Mouse (Mus musculus): Measurements from ENCODE around the gene Rnf166.

Rnf166 gene

DNA sequence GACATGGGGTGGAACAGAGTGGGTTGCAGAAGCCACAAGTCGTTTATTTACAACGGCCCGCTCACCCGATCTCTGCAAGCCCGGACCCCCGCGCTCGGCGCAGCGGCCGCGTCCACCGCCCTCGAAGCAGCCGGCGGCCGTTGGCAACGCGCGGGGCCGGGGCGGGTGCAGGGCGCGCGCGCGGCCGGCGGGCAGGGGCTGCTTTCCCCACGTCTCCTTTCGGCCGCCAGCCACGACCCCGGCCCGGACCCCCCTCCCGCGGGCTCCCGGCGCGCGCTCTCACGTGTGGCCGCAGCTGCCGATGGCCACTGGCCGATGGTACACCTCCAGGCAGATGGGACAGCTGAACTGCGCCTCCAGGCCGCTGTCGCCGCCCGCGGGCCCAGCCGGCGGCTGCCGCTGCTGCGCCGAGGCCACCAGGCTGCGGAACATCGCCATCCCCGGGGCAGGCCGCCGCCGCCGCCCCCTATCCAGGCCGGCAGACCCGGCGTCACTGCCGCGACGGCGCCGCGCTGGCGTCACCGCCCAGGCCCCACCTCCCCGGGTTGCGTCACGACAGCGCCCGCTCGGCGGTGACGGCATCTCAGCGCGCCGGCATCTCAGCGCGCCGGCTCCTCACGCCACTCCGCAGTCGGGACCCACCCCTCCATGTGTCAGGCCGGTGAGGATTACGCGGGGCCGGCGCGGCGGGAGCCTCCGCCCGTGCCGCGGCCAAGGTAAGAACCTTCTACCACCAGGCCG, at the start of gene Rnf166, which contains the start of gene Ctu2:
TSS of gene Rnf166 (minus strand) at position 485 of the 741 bp plus-strand sequence.
TSS of gene Ctu2 (plus strand) at position 564 of the 741 bp plus-strand sequence.
- peak; percentile 85 to 93 for DNase-seq (ENCODE audit: low spot score in 2 of 2)

DNA sequence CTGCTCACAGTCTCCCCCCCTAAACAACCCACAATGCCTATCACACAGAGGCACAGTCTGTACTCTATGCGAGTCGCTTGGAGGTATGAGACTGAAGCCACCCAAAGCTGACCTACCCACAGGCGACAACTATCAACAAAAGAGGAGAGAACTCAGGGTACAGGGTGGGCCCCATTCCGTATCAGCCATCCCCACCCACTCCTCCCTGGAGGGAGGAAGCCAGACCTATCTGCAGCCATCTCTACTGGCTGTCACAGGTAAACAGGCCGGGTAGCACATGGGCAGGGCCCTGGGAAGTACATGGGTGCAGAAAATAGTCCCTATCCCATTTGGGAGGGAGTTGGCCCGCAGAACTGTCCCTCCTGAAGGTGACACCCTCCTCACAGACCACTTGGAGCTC, 49.1 kb upstream of the Rnf166 start:
- DNase-seq (ENCODE audit: low spot score in 2 of 2): no peak

DNA sequence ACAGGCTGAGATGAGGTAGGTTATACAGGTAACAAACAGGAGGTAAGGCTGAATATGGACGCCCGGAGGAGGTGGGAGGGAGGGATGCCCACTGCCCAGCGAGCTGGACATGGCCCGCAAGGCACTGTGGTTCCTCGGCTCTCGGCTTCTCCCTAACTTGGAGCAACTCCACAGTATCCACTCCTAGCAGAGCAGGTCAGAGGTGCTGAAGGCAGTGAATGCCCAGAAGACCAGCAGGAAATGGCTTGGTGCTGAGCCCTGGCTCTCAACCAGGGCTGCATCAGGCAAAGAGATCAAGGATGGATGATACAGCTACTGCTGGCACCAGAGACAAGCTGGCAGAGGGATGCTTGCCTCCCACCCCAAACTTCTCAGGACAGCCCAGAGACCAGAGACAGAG, 48.6 kb upstream of the Rnf166 start:
- DNase-seq (ENCODE audit: low spot score in 2 of 2): no peak

DNA sequence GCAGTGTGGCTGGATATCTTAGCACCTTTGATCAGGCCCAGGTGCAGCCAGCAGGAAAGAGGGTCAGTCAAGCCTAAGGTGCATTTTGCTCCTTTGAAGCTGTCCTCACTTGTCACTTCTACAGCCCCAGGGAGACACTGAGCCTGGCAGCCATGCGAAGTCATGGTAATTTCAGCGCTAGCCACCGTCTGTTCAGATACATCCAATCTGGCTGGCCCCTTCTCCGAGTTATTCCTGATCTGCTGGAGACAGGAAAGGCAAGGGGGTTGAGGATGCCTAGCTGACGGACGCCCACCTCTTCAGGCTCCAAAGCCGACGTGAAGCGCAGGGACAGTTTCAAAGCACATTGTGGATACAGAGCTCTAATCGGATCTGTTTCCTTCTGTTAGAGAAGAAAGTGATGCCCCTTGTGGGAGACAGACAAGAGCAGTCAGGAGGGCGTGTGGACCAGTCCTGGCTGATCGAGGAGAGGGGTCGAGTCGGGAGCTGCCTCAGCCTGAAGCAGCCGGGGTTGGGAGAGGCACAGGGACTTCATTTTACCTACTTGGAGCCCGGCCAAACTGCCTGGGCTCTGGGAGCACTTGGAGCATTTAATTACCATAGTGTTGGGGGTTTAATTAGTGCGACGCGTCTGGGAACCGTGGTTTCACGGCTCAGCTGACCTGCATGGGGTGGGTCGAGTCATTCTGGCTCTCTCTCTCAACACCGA, 47.9 kb upstream of the Rnf166 start:
- no peak for DNase-seq (ENCODE audit: low spot score in 2 of 2)

DNA sequence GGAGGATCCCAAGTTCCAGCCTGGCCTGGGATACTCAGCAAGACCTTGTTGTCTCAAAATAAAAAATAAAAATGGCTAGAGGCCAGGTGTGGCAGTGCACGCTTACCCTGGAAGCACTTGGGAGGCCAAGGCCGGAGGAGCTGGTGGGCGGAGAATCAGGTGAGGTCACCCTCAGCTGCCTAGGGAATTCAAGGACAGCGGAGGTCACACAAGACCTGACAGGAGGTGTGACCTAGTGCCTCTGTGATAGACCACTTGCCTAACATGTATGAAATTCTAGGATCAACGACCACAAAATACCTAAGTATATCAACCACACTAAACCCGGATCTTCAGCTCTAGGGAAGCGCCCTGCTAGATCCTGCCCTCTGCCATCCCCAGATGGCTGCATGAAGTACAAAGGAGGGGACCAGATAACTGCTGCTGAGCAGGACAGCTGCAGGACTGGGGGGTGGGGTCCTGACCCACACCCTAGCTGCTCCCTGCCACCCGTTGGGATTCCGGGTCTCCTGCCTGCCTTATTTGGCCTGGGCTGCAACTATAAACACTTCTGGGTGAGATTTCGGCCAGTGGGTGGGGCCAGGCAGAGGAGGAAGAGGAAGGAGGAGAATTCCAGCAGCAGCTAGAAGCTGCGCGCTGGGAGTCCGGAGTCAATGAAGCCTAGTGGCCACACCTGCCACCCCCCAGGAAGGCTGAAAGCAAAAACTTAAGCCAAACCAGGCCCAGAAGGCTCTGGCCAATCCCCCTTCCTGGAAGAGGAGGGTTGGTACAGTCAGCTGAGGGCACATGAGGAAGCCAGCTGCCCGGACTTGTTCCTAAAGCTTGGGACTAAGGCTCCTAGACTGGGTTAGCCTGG, 47.2 kb upstream of the Rnf166 start:
- no peak for DNase-seq (ENCODE audit: low spot score in 2 of 2)

DNA sequence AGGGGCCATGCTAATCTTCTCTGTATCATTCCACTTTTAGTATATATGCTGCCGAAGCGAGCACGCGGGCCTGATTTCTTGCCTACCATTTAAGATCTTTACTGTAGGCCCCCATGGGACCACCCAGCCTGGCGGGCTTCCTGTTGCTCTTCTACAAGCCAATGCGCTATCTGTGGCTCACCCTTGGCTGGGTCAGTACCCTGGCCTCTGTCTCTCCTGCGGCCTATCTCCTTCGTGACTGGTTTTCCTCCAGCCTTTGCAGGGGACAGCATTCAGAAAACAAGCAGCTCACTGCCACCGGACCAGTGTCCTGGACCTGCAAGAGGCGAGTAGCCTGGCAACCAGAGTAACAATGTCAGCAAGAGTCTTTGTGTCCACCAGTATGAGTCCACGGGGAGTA, 44.7 kb upstream of the Rnf166 start:
- no peak for DNase-seq (ENCODE audit: low spot score in 2 of 2)

DNA sequence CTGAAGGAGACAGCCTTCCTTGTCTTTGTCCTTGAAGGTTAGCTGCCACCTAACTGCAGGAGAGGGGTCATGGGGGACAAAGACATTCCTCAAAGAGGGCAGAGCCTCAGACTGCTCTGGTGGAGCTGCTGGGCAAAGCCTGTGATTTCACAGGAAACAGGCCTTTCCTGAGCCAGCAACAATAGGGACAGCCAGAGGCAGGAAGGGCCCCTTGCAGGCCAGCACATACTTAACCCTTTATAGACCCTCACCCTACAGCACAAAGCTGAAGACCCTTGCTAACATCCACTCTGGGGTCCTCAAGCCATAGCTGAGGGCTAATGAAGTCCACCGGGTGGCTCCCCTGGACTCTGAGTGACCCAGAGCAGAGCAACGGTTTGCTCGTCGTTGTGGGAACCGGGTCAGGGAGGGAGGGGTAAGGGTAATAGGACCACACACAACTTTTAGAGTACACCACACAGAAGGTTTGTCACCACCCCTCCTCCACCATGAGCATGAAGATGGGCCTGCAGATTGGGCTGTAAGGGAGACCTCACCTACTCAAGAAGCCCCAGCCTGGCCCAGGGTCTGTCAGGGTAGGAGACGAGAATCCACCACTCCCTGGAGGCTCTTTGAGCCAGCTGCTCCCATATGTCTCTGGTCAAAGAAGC, 41.8 kb upstream of the Rnf166 start:
- DNase-seq (ENCODE audit: low spot score in 2 of 2): no peak

DNA sequence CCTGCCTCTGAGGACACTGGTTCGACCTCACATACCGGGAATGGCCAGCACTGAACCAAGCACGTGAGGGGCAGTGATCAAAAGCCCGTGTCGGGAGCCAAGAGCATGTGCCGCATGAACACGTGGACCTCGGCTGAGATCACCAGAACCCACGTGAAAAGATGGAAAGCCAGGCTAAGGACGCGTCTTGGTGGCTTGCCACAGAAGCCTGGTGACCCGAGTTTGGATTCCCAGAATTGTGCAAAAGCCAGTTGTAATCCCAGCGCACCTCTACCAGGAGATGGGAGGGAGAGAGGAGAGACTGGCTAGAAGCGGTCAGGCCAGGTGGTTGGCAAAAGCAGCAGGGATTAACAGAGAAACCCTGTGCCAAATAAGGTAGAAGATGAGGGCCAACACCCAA, 39.8 kb upstream of the Rnf166 start:
- DNase-seq (ENCODE audit: low spot score in 2 of 2): no peak

DNA sequence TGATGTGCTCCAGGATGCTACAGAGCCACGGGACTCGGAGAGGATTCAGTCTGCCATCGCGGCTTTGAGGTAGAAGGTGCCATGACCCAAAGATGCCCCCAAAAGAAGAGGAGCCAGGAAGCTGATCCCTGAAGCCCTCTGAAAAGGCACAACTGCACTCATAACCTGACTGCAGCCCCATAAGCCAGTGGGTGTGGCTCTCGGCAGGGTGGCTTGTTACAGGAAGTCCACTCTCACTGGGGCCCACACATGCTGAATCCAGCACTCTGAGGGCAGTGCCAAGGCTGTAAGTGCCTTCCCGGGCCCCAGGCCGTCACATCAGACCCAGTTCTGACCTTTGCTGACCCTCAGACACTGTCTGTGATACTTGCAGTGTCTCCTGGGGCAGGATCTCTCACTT, 36.5 kb upstream of the Rnf166 start:
- DNase-seq (ENCODE audit: low spot score in 2 of 2): no peak

DNA sequence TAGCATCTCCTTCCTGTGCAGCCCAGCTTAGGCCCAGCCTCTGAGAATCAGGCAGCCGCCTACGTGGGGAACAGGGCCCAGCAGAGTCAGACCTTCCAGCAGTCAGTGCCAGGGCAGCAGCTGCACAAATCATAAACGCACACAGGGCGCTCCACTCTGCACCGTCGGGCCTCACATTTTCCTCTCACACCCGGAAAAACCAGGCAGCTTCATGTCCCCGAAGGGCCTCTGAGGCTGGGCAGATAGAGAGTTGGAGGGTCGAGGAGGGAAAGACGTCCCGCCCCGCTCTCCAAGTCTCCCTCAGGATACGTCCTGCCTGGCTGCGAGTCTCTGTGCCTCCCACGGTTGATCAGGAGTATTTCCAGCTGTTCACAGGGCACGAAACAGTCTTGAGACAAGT, 35.7 kb upstream of the Rnf166 start:
- no peak for DNase-seq (ENCODE audit: low spot score in 2 of 2)

DNA sequence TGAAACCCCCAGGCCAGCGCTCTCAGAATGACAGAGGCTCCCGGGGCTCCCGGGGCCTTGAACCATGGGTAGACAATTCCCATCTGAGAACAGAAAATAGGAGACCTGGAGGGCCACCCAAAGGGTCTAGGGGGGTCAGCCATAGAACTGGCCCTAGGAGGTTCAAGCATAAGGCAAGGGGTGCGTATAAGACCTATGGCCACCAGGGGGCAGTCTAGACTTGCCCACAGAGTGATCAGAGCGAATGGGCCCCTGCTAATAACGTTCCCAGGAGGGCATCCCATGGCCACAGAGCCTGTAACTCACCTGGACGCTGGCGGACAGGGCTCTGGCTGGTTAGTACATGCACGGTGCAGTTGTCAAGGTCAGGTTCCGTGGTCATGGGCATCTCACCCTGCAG, 25.0 kb upstream of the Rnf166 start:
- DNase-seq (ENCODE audit: low spot score in 2 of 2): peak; percentile 60 to 82

DNA sequence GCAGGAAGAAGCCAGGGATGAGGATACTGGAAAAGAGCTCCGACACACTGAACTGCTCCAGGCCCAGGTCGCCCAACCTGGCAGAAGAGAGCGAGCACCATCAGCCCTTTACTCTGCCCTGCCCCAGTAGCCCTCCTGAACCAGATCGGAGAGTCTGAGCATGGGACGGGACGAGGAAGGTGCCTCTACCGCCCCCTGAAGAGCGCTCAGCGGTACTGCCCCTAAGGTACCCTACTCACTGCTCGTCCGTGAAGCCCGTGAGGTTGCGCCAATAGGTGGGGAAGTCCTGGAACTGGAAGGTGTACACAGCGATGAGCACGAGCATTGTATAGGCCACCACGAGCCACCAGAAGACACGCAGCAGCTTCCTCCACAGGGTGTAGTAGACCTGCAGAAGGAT, 22.0 kb upstream of the Rnf166 start:
- no peak for DNase-seq (ENCODE audit: low spot score in 2 of 2)

DNA sequence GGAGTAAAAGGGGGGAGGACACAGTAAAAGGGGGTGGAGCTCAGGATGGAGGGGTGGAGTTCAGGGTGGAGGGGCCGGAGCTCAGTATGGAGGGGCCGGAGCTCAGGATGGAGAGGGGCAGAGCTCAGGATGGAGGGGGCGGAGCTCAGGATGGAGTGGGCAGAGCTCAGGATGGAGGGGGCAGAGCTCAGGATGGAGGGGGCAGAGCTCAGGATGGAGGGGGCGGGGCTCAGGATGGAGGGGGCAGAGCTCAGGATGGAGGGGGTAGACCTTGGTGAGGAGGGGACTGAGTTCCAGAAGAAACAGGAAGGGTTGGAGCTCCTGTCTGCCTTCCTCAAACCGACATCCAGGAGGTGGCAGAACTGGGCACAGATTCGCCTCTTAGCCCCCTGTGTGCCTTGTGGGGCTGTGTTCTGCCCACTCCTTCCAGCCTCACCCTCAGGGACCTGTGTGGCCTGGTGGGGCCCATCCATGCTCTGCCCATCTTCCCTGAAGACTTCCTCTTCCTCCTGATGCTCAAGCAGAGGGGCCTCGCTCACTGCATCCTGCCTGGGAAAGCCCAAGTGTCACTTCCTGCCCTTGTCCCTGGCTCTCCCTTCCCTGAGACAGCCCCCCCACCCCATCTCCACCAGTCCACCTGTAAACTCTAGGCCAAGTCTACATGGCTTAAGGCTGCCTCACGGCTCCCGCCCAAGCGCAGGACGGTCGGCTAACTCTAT, 21.3 kb upstream of the Rnf166 start:
- no peak for DNase-seq (ENCODE audit: low spot score in 2 of 2)

DNA sequence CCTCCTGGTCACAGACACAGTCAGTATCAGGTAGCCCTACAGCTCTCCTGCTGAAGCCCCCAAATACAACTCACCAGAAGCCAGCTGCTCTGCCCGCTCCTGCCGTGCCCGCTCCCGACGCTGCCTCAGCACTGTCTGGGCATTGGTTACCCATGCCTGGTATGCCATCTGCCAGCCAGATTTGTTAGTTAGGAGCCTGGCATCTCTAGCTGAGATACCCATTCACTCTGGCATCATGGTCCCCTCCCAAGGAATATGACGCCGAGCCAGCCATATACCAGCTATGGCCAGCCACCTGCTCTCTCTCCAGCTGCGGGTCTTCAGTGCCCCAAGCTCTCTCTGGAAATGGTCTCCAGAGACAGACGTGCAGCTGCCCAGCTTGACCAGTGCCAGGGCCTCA, 12.5 kb upstream of the Rnf166 start:
- DNase-seq (ENCODE audit: low spot score in 2 of 2): no peak

DNA sequence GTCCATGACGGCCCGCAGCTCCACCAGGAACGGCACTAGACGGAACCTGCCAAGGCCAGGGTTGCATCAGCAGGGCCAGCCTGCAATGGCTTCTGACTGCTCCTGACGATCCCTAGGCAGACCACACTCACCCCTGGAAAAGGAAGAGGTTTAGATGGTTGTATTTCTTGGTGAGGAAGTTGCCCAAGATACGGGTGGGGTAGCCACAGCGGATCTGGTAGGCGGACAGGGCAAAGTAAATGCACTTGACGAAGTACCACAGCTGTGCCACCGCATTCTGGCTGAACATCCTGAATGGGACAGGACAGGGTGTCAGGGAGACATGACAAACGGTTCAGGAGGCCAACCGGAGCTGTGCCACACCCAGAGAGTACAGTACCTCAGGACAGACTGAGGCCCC, 9.0 kb upstream of the Rnf166 start:
- no peak for DNase-seq (ENCODE audit: low spot score in 2 of 2)

DNA sequence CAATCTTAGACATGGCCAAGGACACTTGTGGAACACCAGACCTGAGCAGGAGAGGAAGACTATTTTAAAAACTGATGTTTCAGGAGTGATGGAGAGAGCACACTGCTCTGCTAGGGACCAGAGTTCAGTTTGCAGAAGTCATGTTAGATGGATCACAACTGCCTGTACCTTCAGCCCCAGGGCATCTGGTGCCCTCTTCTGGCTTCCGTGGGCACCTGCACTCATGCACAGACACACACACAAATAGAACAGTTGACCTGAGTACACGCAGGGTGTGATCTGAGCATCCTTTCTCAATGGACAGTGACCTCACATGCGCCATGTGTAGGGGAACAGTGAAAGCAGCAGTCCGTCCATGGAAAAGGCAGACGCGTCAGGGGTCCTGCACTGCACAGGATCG, 8.0 kb upstream of the Rnf166 start:
- no peak for DNase-seq (ENCODE audit: low spot score in 2 of 2)

DNA sequence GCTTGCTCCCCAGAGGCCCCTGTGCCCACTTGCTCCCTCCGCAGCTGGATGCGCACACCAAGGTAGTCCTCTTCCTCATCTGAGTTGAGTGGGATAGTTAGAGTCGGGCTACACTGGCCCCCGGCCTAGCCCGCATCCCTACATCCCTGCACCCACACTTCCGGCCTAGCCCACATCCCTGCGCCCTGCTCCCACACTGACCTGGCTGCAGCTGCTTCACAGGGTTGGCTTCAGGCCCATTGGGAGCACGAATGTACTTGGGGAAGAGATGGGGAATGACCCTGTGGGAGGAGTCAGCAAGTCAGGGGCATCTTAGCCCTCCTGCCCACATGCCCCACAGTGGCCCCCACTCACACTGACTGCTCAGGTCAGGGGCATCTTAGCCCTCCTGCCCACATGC, 6.6 kb upstream of the Rnf166 start:
- no peak for DNase-seq (ENCODE audit: low spot score in 2 of 2)

DNA sequence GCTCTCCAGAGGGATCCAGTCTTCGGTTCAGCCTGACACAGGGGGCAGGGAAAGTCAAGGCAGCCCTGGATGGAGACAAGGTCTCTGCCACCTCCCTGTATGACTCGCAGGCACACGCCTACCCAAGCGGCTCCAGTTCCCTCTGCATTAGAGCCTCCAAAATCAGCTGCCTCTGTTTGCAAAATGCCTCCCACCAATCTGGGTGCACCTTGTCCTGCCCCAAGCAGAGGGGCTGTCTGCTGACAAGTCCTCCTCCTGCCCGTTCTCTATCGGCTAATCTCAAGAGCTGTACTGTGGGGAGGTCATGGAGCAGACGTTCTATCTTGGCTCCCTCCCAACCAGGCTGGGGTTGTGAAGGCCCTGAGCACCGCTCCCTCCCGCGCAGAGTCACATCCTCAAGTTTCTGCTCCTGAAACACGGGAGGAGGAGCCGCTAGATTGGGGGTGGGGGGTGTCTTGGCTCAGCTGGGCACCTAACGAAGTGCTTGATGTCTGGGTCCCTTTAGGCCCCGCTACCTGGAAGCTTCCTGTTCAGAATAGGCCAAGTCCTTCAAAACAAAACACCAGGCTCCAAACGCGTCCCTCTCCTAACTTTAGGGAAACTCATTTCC, 808 bp downstream of the Rnf166 start:
- no peak for DNase-seq (ENCODE audit: low spot score in 2 of 2)

DNA sequence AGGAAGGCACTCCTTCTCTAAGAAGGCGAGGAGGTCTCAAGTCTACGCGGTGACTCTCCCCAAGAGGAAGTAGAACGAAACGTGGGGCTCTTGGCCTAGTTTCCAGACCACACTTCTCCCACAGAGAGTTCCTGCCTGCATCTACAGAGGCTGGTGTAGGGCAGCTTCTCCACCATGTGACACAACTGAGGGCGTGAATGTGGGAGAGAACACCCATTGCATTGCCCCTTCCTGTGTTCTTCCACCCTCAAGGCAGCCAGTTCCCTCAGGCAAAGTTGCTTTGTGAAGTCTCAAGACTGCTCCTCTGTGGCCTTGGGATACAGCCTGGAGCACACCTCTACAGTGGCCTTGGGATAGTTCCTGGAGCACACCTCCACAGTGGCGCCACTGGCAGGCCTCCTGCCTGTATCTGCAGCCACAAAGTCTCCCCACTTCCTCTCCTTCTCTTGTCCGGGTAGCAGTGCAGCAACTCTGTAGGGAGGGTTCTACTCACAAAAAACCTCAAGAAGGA, 1.9 kb downstream of the Rnf166 start:
- no peak for DNase-seq (ENCODE audit: low spot score in 2 of 2)

DNA sequence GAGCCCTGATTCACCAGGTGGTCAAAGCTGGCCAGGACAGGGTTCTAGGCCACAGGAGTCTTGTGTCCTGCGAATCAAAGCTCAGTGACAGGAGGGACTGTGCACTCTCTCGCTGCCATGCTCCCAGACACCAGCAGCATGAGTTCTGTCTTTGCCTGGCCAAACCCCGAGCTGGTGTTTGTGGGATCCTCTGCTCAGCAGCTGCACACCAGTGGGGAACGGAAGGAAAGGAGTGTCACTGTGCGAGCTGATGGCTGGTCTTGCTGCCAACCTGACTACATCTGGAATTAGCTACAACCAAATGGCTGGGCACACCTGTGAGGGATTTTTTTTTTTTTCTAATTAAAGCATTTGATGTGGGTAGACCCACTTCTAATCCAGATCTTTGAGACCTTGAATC, 5.2 kb downstream of the Rnf166 start:
- no peak for DNase-seq (ENCODE audit: low spot score in 2 of 2)

DNA sequence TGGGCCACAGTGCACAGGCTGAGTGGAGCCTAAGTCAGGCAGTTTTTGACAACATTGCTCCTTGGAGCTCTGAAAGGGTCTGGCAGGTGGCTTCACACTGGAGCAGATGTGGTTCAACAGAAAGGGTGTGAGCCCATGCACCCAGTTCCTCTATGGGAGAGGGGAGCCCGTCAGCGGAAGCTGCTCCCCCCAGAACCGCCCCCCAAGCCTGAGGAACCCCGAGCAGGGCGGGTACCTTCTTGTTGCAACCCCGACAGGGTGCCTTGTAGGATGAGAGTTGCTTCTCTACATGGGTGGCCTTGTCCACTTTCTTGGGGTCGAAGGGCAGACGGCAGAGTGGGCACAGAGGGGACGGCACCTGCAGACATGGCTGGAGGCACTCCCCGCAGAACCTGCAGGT, 5.9 kb downstream of the Rnf166 start:
- no peak for DNase-seq (ENCODE audit: low spot score in 2 of 2)
